Mouse (Mus musculus): ENCODE data around the gene Ush2a.

Ush2a gene

GRCm38 (mm10) chr1:188387820-188388471 lies 126.1 kb downstream of the Ush2a start:
- no peak for DNase-seq

GRCm38 (mm10) chr1:188390080-188390479 lies 128.3 kb downstream of the Ush2a start:
- DNase-seq = no peak

DNA sequence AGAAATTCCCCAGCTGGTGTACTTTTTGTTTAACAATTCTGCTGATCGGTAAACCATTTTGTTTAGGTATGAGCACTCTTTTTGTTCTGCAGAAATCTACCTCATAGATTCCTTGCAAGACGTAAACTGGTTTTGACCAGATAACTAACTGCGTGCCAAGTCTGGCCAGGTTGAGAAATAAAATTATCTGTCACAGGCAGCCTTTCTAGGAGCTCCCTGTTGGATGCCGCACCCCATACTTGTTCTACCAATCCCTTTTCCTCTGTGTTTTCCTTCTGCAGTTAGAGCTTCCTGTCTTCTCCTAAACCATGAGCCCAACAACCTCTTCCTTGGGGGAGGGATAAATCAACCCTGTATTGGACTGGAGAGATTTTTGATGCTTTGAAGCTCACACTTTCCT lies 145.4 kb downstream of the Ush2a start:
- no peak for DNase-seq

GRCm38 (mm10) chr1:188407613-188408386 lies 146.0 kb downstream of the Ush2a start:
- no peak for DNase-seq

DNA sequence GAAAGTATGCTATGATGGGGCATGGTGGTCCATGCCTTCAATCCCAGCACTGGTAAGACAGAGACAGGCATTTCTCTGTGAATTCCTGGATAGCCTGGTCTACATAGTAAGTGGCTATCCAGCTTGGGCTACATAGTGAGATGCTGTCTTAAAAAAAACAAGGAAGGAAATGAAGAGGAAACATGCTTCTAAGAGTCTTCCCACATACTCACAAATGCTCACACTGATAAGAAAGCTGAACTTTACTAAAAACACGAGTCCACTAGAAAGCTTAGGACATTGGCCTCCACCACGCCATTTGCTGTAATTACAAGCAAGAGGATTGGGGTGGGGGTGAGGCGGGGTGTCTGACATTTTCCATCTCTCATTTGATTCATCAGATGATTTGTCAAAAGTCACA lies 148.7 kb downstream of the Ush2a start:
- no peak for DNase-seq

DNA sequence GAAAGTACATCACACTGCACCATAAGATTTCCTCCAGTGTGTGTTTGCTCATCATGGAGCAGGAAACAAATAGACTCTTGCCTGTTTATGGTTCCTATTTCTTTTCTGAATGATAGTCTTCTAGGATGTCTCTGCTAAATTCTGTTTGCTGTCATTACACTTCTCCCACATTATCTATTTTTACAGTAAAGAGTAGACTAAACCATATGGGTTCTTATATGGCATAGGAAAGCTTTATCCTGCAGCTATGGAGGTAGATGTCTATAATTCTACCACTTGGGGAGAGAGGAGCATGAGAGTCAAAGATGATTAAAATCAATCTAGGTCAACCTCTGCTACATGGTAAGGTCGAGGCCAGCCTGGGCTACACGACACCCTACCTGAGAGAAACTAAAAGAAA lies 158.7 kb downstream of the Ush2a start:
- DNase-seq = no peak

DNA sequence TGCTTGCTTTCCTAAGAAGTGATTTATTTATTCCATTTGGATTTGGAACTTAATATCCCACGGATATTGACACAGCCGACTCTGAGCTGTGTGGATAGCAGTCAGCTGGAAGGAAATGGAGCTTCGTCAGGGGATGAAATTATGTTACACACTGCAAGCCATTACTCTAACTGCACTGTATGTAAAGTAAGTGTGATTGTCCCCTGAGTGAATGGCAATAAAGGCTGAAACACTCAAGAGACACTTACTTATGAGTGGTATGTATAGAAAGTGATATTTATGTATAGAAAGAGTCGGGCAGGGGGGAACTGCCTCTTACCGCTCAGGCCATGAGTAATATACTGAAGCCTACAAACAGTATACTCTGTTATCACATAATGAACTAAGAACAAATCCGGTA lies 166.3 kb downstream of the Ush2a start:
- DNase-seq = no peak

GRCm38 (mm10) chr1:188430689-188431088 lies 168.9 kb downstream of the Ush2a start:
- DNase-seq = no peak

GRCm38 (mm10) chr1:188447964-188448363 lies 186.1 kb downstream of the Ush2a start:
- no peak for DNase-seq

DNA sequence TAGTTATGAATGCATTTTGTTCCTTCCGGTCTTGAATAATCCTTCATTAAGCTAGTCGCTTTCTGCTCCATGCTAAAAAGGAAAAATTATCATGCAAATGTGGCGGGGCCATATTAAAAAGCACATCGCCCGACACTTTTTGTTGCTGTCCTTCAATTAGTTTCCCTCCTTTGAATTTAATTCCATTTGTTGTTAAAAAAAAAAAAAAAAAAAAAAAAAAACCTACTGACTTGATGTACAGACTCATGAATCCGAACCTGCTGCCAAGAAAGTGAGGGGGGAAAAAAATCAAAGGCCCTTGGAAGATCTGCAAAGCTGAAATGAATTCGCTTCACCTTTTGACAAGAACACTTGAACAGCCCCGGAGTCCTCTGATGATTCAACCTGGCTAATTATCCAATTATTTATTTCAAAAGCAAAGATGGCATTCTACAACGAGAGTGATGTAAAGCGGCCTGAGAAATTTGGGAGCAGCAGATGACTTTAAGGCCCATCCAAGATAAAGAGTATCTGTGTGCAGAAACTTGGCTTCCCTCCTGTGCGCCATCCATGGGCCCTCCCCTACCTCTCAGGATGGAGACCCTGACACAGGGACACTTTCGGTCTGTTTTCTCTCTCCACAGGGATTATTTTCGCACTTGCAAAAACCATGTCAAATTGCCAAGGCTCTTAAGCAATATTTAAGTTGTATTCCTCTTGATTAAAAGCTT lies 194.8 kb downstream of the Ush2a start:
- no peak for DNase-seq

GRCm38 (mm10) chr1:188457221-188458008 lies 195.6 kb downstream of the Ush2a start:
- no peak for DNase-seq

GRCm38 (mm10) chr1:188461203-188461602 lies 199.4 kb downstream of the Ush2a start:
- no peak for DNase-seq

DNA sequence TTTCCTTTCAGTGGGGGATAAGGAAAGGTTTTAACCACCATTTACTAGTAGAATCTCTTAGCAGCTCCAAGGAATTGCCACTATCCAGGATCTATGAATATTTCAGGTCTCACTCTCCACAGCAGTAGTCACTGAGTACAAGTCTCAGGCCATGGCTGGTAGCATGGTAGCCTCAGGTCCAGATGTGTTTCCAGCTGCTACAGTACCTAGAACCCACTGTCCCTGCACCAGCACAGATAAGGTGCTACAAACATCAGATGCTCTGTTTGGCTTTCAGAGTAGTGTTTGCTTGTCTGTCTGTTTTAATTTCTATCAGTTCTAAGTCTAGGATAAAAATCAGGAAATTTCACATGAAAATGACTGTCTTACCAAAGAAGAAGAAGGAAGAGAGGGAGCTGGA lies 202.8 kb downstream of the Ush2a start:
- no peak for DNase-seq

- DNase-seq = no peak
Observed at GRCm38 (mm10) chr1:188468371-188468783, 206.6 kb downstream of the Ush2a start.

DNA sequence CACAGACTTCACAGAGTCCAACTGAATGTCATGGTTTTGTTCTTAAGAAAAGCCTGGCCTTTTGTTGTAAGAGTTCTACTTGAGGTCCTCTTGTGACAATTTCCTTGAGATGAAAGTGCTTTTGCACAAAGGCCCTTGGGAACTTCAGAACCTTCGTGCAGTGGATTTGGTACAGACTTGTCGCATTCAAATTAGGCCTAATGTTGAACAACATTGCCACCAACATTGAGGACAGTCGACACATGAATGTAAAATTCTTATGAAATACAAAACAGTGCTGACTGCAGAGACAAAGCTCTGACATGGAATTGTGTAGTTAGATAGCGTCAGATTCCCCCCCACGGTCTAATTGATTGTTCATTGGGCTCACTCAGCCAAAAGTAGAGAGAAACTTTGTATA lies 243.1 kb downstream of the Ush2a start:
- no peak for DNase-seq

GRCm38 (mm10) chr1:188518792-188519191 lies 257.0 kb downstream of the Ush2a start:
- no peak for DNase-seq

DNA sequence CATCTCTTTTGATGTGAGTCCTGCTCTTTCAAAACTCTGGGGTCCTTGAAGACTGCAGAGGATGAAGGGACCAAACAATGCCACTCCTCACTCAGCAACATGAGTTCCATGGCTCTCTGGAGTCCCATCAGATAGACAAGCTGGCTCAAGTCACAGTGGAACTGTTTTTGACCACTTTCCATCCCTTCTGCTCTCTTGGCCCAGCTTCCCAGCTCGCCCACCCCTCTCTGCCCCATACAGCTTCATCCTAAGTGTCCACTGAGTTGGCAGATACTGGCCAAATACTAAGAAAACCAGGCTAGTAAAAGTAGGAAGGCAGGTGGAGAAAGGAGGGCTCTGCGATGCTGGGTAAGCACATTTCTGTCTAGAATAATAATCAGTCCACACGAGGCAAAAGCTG lies 265.6 kb downstream of the Ush2a start:
- no peak for DNase-seq

- DNase-seq = no peak
Observed at GRCm38 (mm10) chr1:188529606-188530131, 267.8 kb downstream of the Ush2a start.

DNA sequence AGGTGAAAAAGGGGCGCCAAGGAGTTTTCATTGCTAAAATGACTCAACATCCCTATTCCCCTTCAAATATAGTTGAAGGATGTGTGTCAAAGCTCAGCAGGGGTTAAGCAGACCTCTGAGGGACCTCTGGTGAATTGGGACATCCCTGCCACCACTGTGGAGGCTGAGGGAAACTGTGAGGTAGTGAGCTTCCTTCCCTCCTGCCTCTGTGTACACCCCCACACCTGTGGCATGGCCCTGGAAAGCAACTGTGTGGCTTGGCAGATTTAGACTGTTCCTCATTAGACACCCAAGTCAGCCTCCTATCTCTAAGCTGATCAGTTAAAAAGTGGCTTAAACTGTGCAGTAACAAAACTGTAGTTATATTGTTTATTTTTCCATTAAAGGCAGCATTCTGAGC lies 275.2 kb downstream of the Ush2a start:
- no peak for DNase-seq

DNA sequence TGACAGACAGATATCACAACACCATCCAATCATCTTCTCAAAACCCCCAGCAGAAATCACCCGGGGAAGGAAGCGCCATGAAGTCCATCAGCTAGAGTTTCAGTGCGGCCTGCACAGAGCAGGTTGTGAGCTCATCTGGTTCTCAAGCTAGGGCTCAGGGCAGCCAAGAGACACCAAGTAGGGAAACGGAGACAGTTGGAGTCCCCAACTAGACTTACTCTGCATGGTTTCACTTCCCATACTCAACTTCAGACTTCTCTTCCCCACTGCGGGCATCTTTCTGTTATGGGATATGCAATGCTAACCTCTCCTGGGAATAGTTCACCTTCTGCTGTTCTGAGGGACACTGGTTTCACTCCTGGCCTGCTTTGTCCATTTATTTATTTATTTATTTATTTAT lies 277.8 kb downstream of the Ush2a start:
- no peak for DNase-seq

DNA sequence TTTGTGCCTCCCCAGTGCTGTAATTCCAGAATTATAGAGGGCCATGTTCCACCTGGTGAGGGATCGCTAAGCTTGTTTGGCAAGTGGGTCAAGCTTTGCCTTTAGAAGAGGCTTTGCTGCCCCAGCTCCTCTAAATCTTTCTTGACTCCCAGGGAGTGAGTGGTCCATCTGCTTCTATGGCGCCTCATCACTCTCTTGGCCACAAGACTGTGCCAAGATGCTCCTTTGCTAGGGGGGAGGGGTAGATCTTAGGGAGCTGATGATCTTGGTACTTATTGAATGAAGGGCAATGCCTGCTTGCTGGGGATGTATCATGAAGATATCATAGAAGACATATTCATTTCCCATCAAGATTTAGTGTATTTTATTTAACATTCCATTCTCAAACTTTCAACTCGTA lies 279.7 kb downstream of the Ush2a start:
- no peak for DNase-seq

DNA sequence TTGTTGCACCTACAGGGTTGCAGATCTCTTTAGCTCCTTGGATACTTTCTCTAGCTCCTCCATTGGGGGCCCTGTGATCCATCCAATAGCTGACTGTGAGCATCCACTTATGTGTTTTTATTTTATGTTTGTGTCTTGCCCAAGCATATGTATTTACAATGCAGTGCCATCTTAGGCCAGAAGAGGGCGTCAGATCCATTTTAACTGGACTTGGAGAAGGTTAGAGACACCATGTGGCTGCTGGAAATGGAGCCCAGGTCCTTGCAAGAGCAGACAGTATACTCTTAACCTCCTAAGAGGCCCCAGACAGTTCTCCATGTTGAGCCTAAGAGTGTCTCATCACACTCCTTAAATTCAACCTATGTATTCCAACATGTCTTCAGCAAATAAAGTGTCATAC lies 281.5 kb downstream of the Ush2a start:
- no peak for DNase-seq

- no peak for DNase-seq
Observed at GRCm38 (mm10) chr1:188549686-188550085, 287.9 kb downstream of the Ush2a start.
